Mouse (Mus musculus): ENCODE measurements around the gene Gjd3.
"Not testable (repeated sequence)": the region's sequence is repeated elsewhere in the genome, so short reads cannot be mapped to it uniquely, and the experiment has no call there.

The Gjd3 gene
- long read RNA-seq, experiment 1, partial matches to known transcripts = 0 of 1 reads
- long read RNA-seq, experiment 1, other reads (novel, unspliced or antisense) = 1 of 1 reads
- long read RNA-seq, experiment 2 = 0 reads

GRCm38 (mm10) chr11:98982773-98983133 is at the start of gene Gjd3:
TSS of gene Gjd3 (minus strand) at chr11:98983016.
- intact Hi-C loops (cut with DNase I) = loop anchor here (5.0 kb wide), 1 partner anchor 170 kb away; no protein-coding TSS in a partner anchor

- intact Hi-C loops (cut with DNase I) = no loop called here
Observed at GRCm38 (mm10) chr11:99026899-99027440, 44.2 kb upstream of the Gjd3 start.

GRCm38 (mm10) chr11:99025878-99026277 is 43.1 kb upstream of the Gjd3 start:
- intact Hi-C loops (cut with DNase I) = no loop called here

GRCm38 (mm10) chr11:99024468-99025134 is 41.8 kb upstream of the Gjd3 start:
- intact Hi-C loops (cut with DNase I) = no loop called here

- intact Hi-C loops (cut with DNase I) = no loop called here
Observed at GRCm38 (mm10) chr11:99023500-99024467, 41.0 kb upstream of the Gjd3 start, which contains the start of gene Top2a. TSS of gene Top2a (minus strand) at chr11:99024189.

- intact Hi-C loops (cut with DNase I) = no loop called here
Observed at GRCm38 (mm10) chr11:99023094-99023493, 40.3 kb upstream of the Gjd3 start.

- intact Hi-C loops (cut with DNase I) = no loop called here
Observed at GRCm38 (mm10) chr11:99022384-99022933, 39.6 kb upstream of the Gjd3 start.

GRCm38 (mm10) chr11:99019844-99020243 is 37.0 kb upstream of the Gjd3 start:
- intact Hi-C loops (cut with DNase I) = no loop called here

- intact Hi-C loops (cut with DNase I) = no loop called here
Observed at GRCm38 (mm10) chr11:99013856-99014255, 31.0 kb upstream of the Gjd3 start.

- intact Hi-C loops (cut with DNase I) = no loop called here
Observed at GRCm38 (mm10) chr11:99010706-99011105, 27.9 kb upstream of the Gjd3 start.

GRCm38 (mm10) chr11:99010124-99010523 is 27.3 kb upstream of the Gjd3 start:
- intact Hi-C loops (cut with DNase I) = no loop called here

- intact Hi-C loops (cut with DNase I) = no loop called here
Observed at GRCm38 (mm10) chr11:99006788-99007187, 24.0 kb upstream of the Gjd3 start.

GRCm38 (mm10) chr11:98999243-98999642 is 16.4 kb upstream of the Gjd3 start:
- intact Hi-C loops (cut with DNase I) = no loop called here

GRCm38 (mm10) chr11:98998776-98999175 is 16.0 kb upstream of the Gjd3 start:
- intact Hi-C loops (cut with DNase I) = no loop called here

- intact Hi-C loops (cut with DNase I) = no loop called here
Observed at GRCm38 (mm10) chr11:98997659-98998058, 14.8 kb upstream of the Gjd3 start.

- intact Hi-C loops (cut with DNase I) = no loop called here
Observed at GRCm38 (mm10) chr11:98995987-98996386, 13.2 kb upstream of the Gjd3 start.

GRCm38 (mm10) chr11:98990866-98991265 is 8.1 kb upstream of the Gjd3 start:
- intact Hi-C loops (cut with DNase I) = no loop called here

GRCm38 (mm10) chr11:98988260-98988659 is 5.4 kb upstream of the Gjd3 start:
- intact Hi-C loops (cut with DNase I) = not testable (repeated sequence)

- intact Hi-C loops (cut with DNase I) = no loop called here
Observed at GRCm38 (mm10) chr11:98985542-98985941, 2.7 kb upstream of the Gjd3 start.

GRCm38 (mm10) chr11:98983551-98983950 is 735 bp upstream of the Gjd3 start:
- intact Hi-C loops (cut with DNase I) = loop anchor here (5.0 kb wide), 1 partner anchor 169 kb away; no protein-coding TSS in a partner anchor

Measured in adrenal gland (tissue).